Mouse (Mus musculus) heart, embryonic 11.5 days (tissue): ENCODE results near the gene Csf2. TPM values are rescaled to one million over a fixed set of nuclear protein-coding genes. Genes with fewer than 3 reads are reported as not detected.

Experiments
- ATAC-seq: fragments of 200-750 bp; cut with Nextera tagmentation; replicated peaks from 2 replicates; pipeline ENCODE4 v1.8.0; 2017; ENCODE audit warnings: moderate library complexity; ENCODE audit not compliant: insufficient number of reproducible peaks, low FRiP score, low TSS enrichment
- H3K27ac ChIP-seq: fragments of 300-500 bp; sonication (generic); 2 replicates; pipeline ENCODE4 v1.5.1; 2014; ENCODE audit warnings: mild to moderate bottlenecking, low read depth, low read length
- H3K27me3 ChIP-seq: fragments of 300-500 bp; sonication (generic); 2 replicates; pipeline ENCODE4 v1.6.1; 2014; ENCODE audit warnings: mild to moderate bottlenecking, low read length, mixed read lengths; ENCODE audit not compliant: control insufficient read depth, insufficient read depth
- H3K36me3 ChIP-seq: fragments of 300-500 bp; sonication (generic); 2 replicates; pipeline ENCODE4 v1.6.1; 2014; ENCODE audit warnings: mild to moderate bottlenecking, low read length, moderate library complexity, mixed read lengths; ENCODE audit not compliant: control insufficient read depth, insufficient read depth
- H3K4me1 ChIP-seq: fragments of 300-500 bp; sonication (generic); 2 replicates; pipeline ENCODE4 v1.6.1; 2014; ENCODE audit warnings: low read length; ENCODE audit not compliant: control insufficient read depth, insufficient read depth
- H3K4me2 ChIP-seq: fragments of 300-500 bp; sonication (generic); 2 replicates; pipeline ENCODE4 v1.6.1; 2014; ENCODE audit warnings: mild to moderate bottlenecking, moderate library complexity
- H3K4me3 ChIP-seq: fragments of 300-500 bp; sonication (generic); 2 replicates; pipeline ENCODE4 v1.5.1; 2014; ENCODE audit warnings: low read depth, low read length
- H3K9ac ChIP-seq: fragments of 300-500 bp; sonication (generic); 2 replicates; pipeline ENCODE4 v1.6.1; 2014; ENCODE audit warnings: mild to moderate bottlenecking, low read depth, low read length, moderate library complexity
- H3K9me3 ChIP-seq: fragments of 300-500 bp; sonication (generic); replicated peaks from 2 replicates; pipeline ENCODE4 v1.6.1; 2016; ENCODE audit warnings: low read length; ENCODE audit not compliant: control insufficient read depth
- WGBS: fragments of 180-500 bp; shearing (Covaris S2); extraction: QIAGEN DNeasy Blood & Tissue Kit; methylation state at CpG from one replicate; pipeline ENCODE4 v1.1.7; 2014; ENCODE audit not compliant: insufficient replicate concordance; 5-methylcytosine and 5-hydroxymethylcytosine counted together
- polyA plus RNA-seq: library from polyadenylated mRNA; unstranded; fragments of >200 nt; fragmentation: Nextera tagmentation; extraction: Ambion mirVana; gene quantifications from 2 replicates; pipeline ENCODE4 v1.2.1, GENCODE M21; 2014

Gene Csf2
- polyA plus RNA-seq, 1 experiment from 2014 or later, result not detected

DNA sequence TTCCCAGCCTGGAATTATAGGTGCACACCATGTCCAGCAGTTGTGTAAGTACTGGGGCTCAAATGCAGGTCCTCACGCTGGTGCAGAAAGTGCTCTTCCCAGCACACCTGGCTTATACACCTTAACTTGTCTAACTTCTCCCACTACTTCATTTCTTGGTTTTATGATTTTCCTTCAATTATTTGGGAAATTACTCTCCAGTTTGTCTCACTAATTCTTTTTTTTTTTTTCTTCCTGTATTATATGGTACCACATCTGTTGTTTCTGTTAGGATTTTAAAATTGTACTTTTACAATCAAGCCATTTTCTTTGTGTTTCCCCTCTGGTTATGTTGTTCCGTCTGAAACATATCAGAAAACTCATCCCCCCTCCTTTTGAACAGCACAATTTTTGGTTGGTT is 44.7 kb downstream of the Csf2 start:
- H3K36me3 ChIP-seq, result no peaks in the 10 kb centered on the region
- no peaks in the 10 kb centered on the region for H3K27me3 ChIP-seq
- H3K4me3 ChIP-seq, result no peak overlapping the region

DNA sequence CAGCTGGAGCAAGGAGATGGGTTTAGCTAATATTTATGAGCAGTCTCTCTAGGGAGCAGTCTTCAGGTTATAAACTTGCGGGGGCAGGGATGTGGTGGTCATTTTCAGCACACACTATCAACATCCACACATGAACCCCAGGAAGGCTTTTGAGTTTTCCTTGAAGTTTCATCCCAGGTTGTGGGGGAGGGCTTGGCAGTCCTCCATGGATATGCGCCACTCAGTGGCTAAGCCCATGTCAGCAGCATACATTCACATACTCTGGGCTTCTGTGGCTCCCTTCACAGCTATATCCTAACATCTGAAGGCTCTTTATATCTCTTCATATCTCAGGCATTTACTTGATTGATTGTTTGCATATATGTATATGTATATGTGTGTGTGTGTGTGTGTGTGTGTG is 46.3 kb downstream of the Csf2 start:
- WGBS, result 80% methylated on average over 2 of the region's 2 CpGs

More for the DNA sequence above, 44.7 kb downstream of the Csf2 start:
- Histone ChIP-seq H3K27ac (no peak overlapping the region), H3K4me1 (no peaks in the 10 kb centered on the region), H3K9me3 (peaks cover 3% of the 10 kb centered on the region; the same call in 1 of the 2 replicates), H3K9ac (no peak overlapping the region), H3K4me2 (no peak overlapping the region)
- WGBS, result 77% methylated on average over 2 of the region's 2 CpGs
- no peak for ATAC-seq

GRCm38 (mm10) chr11:54201881-54202685 is 47.4 kb downstream of the Csf2 start:
- no peaks in the 10 kb centered on the region for H3K36me3 ChIP-seq
- H3K27me3 ChIP-seq, result no peaks in the 10 kb centered on the region
- H3K27ac ChIP-seq, result no peak overlapping the region
- H3K9ac ChIP-seq, result no peak overlapping the region
- H3K4me1 ChIP-seq, result no peaks in the 10 kb centered on the region
- WGBS, result 74% methylated on average over 3 of the region's 3 CpGs
- no peak for ATAC-seq
- H3K4me2 ChIP-seq, result no peak overlapping the region
- peaks cover 3% of the 10 kb centered on the region for H3K9me3 ChIP-seq
- no peak overlapping the region for H3K4me3 ChIP-seq

More for the DNA sequence above, 46.3 kb downstream of the Csf2 start:
- Histone ChIP-seq H3K4me3 (no peak overlapping the region), H3K9ac (no peak overlapping the region), H3K27ac (no peak overlapping the region), H3K27me3 (no peaks in the 10 kb centered on the region), H3K4me2 (no peak overlapping the region), H3K9me3 (peaks cover 3% of the 10 kb centered on the region), H3K4me1 (no peaks in the 10 kb centered on the region), H3K36me3 (no peaks in the 10 kb centered on the region)
- ATAC-seq, result no peak

- no peak overlapping the region for H3K4me2 ChIP-seq
- no peak for ATAC-seq
Measured at GRCm38 (mm10) chr11:54201287-54201773, 48.1 kb downstream of the Csf2 start.

More at GRCm38 (mm10) chr11:54201287-54201773, 48.1 kb downstream of the Csf2 start:
- H3K27me3 ChIP-seq, result no peaks in the 10 kb centered on the region
- 48% methylated on average over 5 of the region's 5 CpGs for WGBS
- H3K9ac ChIP-seq, result no peak overlapping the region
- H3K4me1 ChIP-seq, result no peaks in the 10 kb centered on the region
- no peak overlapping the region for H3K27ac ChIP-seq
- no peak overlapping the region for H3K4me3 ChIP-seq
- H3K9me3 ChIP-seq, result peaks cover 3% of the 10 kb centered on the region
- H3K36me3 ChIP-seq, result no peaks in the 10 kb centered on the region

Other genes with a start within 250 kb of the Csf2 start
- 4.0 and 5.4 TPM in 2 replicates for gene Slc22a4, start 221.6 kb downstream of the Csf2 start, polyA plus RNA-seq
- 8.6 and 12.0 TPM in 2 replicates for gene Pdlim4, start 180.7 kb downstream of the Csf2 start, polyA plus RNA-seq
- 51.6 and 61.3 TPM in 2 replicates for gene P4ha2, start 149.6 kb downstream of the Csf2 start, polyA plus RNA-seq
- not detected in 2 replicates for gene Il3, start 17.6 kb upstream of the Csf2 start, polyA plus RNA-seq
- 1.3 and 1.5 TPM in 2 replicates for gene Acsl6, start 54.1 kb upstream of the Csf2 start, polyA plus RNA-seq
- gene Meikin, start 121.0 kb upstream of the Csf2 start, polyA plus RNA-seq, result not detected in 2 replicates
- 9.9 and 10.6 TPM in 2 replicates for gene Fnip1, start 188.5 kb upstream of the Csf2 start, polyA plus RNA-seq